Mouse (Mus musculus) heart, embryonic 12.5 days (tissue): ENCODE measurements around the gene Pcyt1b. TPM values are rescaled to one million over a fixed set of nuclear protein-coding genes. Genes with fewer than 3 reads are reported as not detected.

ENCODE experiments used
- ATAC-seq: fragments of 200-750 bp; cut with Nextera tagmentation; 2 replicates; pipeline ENCODE4 v1.8.0; 2017; ENCODE audit warnings: moderate TSS enrichment, moderate library complexity; ENCODE audit not compliant: insufficient number of reproducible peaks, low FRiP score
- H3K27ac ChIP-seq: fragments of 300-500 bp; sonication (generic); 2 replicates; pipeline ENCODE4 v1.5.1; 2016; ENCODE audit warnings: mild to moderate bottlenecking, moderate library complexity; ENCODE audit not compliant: poor library complexity, severe bottlenecking
- H3K27me3 ChIP-seq: fragments of 300-500 bp; sonication (generic); replicated peaks from 2 replicates; pipeline ENCODE4 v1.6.1; 2016; ENCODE audit warnings: mild to moderate bottlenecking, moderate library complexity
- H3K36me3 ChIP-seq: fragments of 300-500 bp; sonication (generic); 2 replicates; pipeline ENCODE4 v1.6.1; 2016; ENCODE audit warnings: mild to moderate bottlenecking, moderate library complexity
- H3K4me1 ChIP-seq: fragments of 300-500 bp; sonication (generic); replicated peaks from 2 replicates; pipeline ENCODE4 v1.6.1; 2016; ENCODE audit warnings: mild to moderate bottlenecking
- H3K4me2 ChIP-seq: fragments of 300-500 bp; sonication (generic); 2 replicates; pipeline ENCODE4 v1.6.1; 2016; ENCODE audit warnings: mild to moderate bottlenecking, moderate library complexity
- H3K4me3 ChIP-seq: fragments of 300-500 bp; sonication (generic); 2 replicates; pipeline ENCODE4 v1.5.1; 2016; ENCODE audit warnings: mild to moderate bottlenecking
- H3K9ac ChIP-seq: fragments of 300-500 bp; sonication (generic); 2 replicates; pipeline ENCODE4 v1.6.1; 2016; ENCODE audit warnings: mild to moderate bottlenecking, moderate library complexity
- H3K9me3 ChIP-seq: fragments of 300-500 bp; sonication (generic); replicated peaks from 2 replicates; pipeline ENCODE4 v1.6.1; 2016; ENCODE audit warnings: mild to moderate bottlenecking, moderate library complexity
- WGBS: fragments of 180-500 bp; shearing (Covaris S2); methylation state at CpG from one replicate; pipeline ENCODE4 v1.1.7; 2016; 5-methylcytosine and 5-hydroxymethylcytosine counted together
- polyA plus RNA-seq: library from polyadenylated mRNA; unstranded; fragments of >200 nt; fragmentation: Nextera tagmentation; extraction: Ambion mirVana; gene quantifications from 2 replicates; pipeline ENCODE4 v1.2.1, GENCODE M21; 2016

The Pcyt1b gene
- 2.6 and 3.0 TPM in 2 replicates for polyA plus RNA-seq

DNA sequence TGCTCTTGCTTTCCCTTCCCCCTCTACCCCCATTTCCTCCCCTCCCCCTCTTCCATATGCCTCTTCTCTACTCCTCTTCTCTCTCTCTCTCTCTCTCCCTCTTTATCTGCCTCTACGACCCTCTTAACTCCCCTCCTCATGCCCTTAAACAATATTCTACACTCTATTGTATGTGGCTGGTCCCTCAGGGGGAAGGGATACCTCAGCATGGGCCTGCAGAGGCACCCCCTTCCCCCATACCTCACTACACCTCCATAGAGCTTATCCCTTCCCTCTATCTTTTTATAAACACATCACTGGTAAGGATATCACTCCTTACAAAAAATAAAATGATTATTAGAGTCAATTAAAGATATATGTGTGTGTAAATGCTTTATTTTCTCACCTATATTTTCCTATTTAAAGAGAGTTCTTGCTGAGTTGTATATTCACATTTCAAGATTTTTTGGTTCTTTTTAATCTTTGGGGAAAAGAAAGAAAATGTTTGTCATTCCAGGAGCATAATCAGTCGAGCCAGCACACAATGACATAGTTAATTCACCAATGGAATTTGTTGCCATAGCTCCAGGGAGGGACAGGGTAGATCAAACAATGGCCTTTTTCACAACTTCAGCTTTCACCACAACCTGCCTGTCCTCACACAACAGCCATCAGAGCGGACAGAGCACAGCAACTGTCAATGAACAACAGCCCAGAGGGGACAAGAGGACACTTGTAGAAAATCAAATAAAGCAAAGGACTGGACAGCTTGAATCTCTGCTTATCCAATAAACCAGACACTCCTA lies at the start of gene Pcyt1b:
TSS of gene Pcyt1b (plus strand) at position 646 of the 785 bp plus-strand sequence.
- 0 out of 2 replicates have a peak, but pooled peaks cover 3% of the 10 kb centered on the region for H3K4me1 ChIP-seq
- no peak within 1 kb of the TSS for H3K27ac ChIP-seq
- no peak within 1 kb of the TSS for H3K4me2 ChIP-seq
- H3K9ac ChIP-seq: no peak within 1 kb of the TSS
- ATAC-seq: no peak
- H3K9me3 ChIP-seq: no peaks in the 10 kb centered on the region
- no peaks in the 10 kb centered on the region for H3K27me3 ChIP-seq
- H3K36me3 ChIP-seq: no peaks in the 10 kb centered on the region
- 14% methylated on average over 3 of the region's 3 CpGs for WGBS
- H3K4me3 ChIP-seq: no peak within 1 kb of the TSS

DNA sequence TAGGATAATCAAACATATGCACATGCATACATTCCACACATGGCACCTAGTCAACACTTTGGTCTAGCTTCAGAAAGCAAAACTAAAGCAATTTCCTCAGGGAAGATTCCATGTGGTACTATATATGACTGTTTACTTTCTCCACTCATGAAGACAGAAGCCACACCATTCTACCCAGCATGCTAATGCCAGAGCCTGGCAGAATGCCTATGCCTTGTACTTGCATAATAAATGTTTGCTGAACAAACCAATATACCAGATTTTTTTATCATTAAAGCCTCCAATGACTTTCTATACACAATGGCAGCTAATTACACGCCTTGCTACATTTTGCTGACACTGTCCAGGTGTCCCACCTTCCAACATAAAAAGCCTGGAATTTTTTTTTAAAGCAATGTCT lies 24.4 kb upstream of the Pcyt1b start:
- H3K4me3 ChIP-seq: no peak overlapping the region
- ATAC-seq: no peak
- no peaks in the 10 kb centered on the region for H3K36me3 ChIP-seq
- no peaks in the 10 kb centered on the region for H3K4me1 ChIP-seq
- 74% methylated on average over 1 of the region's 1 CpGs for WGBS
- no peak overlapping the region for H3K4me2 ChIP-seq
- no peak overlapping the region for H3K9ac ChIP-seq
- no peaks in the 10 kb centered on the region for H3K9me3 ChIP-seq
- no peak overlapping the region for H3K27ac ChIP-seq
- H3K27me3 ChIP-seq: no peaks in the 10 kb centered on the region

DNA sequence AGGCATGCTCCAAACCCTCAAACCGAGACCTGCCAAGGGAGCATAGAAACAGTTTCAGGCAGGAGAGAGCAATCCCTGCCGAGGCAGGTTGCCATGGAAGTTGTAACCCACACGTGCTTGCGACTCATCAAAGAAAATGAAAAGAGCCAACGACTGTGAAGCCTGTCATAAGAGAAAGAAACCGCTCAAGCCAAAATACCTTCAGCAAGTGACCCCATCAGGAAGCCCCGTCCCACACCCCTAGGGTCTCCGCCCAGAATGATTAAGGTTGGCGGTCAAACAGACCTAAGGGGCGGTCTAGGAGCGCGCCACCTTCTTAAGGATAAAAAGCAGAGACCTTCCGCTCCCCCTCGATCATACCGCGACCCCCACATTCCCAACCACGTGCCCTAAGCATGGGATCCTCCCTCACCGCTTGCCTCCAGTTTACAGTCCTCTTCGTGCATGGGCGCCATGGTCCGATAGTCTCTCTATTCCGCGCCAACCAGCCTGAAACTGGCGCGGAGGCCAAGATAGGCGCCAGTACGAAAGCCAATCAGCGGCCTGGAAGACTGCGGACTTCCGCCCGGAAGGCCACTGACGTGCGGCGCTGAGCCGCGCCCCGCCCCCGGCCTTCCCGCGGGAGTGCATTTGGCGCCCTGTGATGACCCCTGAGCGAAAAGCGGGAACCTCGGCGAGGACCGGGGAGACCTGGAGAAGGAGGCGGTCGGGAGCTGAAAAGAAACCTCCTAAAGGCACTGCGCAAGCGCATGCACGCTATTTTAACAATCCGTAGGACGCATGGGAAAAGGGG lies 22.8 kb upstream of the Pcyt1b start, which contains the start of gene Pola1:
TSS of gene Pola1 (minus strand) at position 499 of the 793 bp plus-strand sequence.
- 18% methylated on average over 53 of the region's 53 CpGs for WGBS
- Histone ChIP-seq H3K27ac (peak within 1 kb of the TSS; percentile 32), H3K27me3 (no peaks in the 10 kb centered on the region), H3K9ac (peak within 1 kb of the TSS; percentile 73), H3K4me1 (no peaks in the 10 kb centered on the region), H3K4me3 (peak within 1 kb of the TSS; percentile 72), H3K4me2 (peak within 1 kb of the TSS; percentile 72), H3K36me3 (no peaks in the 10 kb centered on the region), H3K9me3 (no peaks in the 10 kb centered on the region)
- peak; percentile 95 for ATAC-seq

DNA sequence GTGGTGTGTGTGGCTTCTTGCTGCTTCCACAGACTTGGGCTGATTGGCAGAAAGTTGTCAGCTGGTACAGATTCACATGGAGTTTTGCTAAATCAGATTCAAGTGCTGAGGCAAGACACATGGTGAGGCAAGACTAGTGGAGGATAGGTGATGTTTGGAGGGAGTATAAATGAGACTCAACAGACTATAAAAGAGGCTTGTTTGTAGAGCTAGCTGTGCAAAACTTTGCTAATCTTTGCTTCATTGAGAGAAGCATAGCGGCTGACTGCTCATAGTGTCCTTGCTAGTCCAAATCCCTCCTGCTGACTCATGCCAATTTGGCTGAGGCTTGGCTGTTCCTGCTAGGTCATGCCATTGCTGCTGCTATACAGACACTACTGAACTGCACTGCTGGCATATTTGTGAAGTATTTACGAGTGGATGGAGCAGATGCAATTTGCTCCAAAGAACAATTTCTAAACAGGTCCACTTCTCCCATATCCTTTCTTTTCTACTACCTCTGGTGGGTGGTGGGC lies 19.7 kb upstream of the Pcyt1b start:
- no peaks in the 10 kb centered on the region for H3K27me3 ChIP-seq
- no peak overlapping the region for H3K27ac ChIP-seq
- no peak overlapping the region for H3K9ac ChIP-seq
- no peaks in the 10 kb centered on the region for H3K4me1 ChIP-seq
- H3K4me3 ChIP-seq: no peak overlapping the region
- H3K36me3 ChIP-seq: no peaks in the 10 kb centered on the region
- no peaks in the 10 kb centered on the region for H3K9me3 ChIP-seq
- ATAC-seq: no peak
- 75% methylated on average over 2 of the region's 2 CpGs for WGBS
- no peak overlapping the region for H3K4me2 ChIP-seq

DNA sequence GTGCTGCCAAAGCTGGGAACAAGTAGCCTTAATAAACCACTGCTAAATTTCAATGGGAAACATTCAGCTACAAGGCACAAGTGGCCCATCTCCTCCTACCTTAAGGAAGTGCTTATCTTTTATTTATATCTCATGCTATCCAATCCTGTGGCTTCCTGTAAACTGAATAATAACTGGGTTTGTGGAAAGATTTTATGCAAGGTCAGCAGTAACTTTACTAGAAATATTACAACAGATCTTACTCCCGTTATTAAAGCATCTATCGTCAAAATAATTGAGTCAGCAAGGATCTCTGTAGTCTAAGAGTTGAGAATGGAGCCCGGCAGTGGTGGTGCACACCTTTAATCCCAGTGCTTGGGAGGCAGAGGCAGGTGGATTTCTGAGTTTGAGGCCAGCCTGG lies 11.1 kb upstream of the Pcyt1b start:
- no peaks in the 10 kb centered on the region for H3K4me1 ChIP-seq
- H3K9ac ChIP-seq: no peak overlapping the region
- no peak overlapping the region for H3K4me2 ChIP-seq
- H3K27me3 ChIP-seq: no peaks in the 10 kb centered on the region
- ATAC-seq: no peak
- WGBS: 75% methylated on average over 3 of the region's 3 CpGs
- no peak overlapping the region for H3K4me3 ChIP-seq
- no peaks in the 10 kb centered on the region for H3K9me3 ChIP-seq
- H3K27ac ChIP-seq: no peak overlapping the region
- H3K36me3 ChIP-seq: no peaks in the 10 kb centered on the region

DNA sequence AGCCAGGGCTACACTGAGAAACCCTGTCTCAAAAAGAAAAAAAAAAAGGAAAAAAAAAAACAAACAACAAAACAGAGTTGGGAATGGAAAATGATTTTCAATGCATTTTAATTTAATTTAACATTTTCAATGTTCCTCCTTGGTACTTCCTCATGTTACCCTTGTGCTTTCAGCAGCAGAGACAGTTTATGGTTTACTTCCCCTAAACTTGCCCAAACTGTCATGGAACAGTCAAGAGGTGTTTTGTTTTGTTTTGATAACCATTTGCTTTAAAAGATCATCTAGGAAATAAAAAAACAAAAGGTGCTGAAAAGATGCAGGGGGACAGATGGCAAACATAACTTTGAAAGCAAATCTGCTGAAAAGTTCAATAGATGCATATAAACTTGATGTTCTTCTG lies 10.6 kb upstream of the Pcyt1b start:
- ATAC-seq: no peak
- H3K9ac ChIP-seq: no peak overlapping the region
- no peaks in the 10 kb centered on the region for H3K27me3 ChIP-seq
- H3K36me3 ChIP-seq: no peaks in the 10 kb centered on the region
- no peaks in the 10 kb centered on the region for H3K9me3 ChIP-seq
- no peak overlapping the region for H3K4me2 ChIP-seq
- no peak overlapping the region for H3K27ac ChIP-seq
- no peaks in the 10 kb centered on the region for H3K4me1 ChIP-seq
- no peak overlapping the region for H3K4me3 ChIP-seq

DNA sequence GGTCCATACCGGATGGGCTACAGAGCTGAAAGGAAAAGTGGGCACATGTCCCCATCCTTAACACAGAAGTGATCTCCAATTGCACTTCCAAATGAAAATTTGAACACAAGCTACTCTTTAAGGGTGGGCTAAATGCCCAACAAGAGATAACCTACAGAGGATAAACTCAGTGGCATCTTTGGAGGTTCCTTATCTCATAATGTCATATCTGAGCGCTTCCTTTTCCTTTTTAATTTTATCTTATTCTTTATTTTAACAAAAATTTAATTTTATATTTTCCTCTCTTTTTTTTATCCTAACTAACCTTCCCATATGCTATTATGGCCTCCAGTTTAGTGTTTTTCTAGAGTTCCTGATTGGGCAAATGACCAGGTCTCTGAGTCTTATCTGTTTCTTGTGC lies 3.9 kb upstream of the Pcyt1b start:
- Histone ChIP-seq H3K9me3 (no peaks in the 10 kb centered on the region), H3K36me3 (no peaks in the 10 kb centered on the region), H3K9ac (no peak overlapping the region), H3K4me1 (0 out of 2 replicates have a peak, but pooled peaks cover 3% of the 10 kb centered on the region), H3K4me2 (no peak overlapping the region), H3K27me3 (no peaks in the 10 kb centered on the region), H3K27ac (no peak overlapping the region), H3K4me3 (no peak overlapping the region)
- ATAC-seq: no peak
- WGBS: 86% methylated on average over 2 of the region's 2 CpGs

DNA sequence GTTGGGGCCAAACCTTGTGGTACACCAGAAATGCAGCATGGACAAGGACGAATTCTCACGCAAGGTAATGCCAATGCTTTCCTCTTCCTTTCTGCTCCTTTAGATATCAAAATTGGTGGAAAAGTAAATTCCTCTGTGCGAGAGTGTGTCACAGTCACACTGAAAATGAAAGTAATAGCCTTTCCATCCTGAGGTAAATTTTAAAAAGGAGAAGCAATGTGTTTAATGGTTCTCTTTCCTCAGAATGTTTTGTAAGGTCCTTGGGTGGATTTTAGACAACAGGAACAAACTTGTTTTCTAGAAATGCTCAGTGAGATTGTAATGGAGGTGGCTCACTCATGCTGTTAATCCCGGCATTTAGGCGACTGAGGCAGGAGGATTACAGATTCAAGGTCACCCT lies 490 bp downstream of the Pcyt1b start:
- Histone ChIP-seq H3K4me1 (0 out of 2 replicates have a peak, but pooled peaks cover 3% of the 10 kb centered on the region), H3K4me2 (no peak overlapping the region), H3K27me3 (no peaks in the 10 kb centered on the region), H3K27ac (no peak overlapping the region), H3K9me3 (no peaks in the 10 kb centered on the region), H3K4me3 (no peak overlapping the region), H3K36me3 (no peaks in the 10 kb centered on the region), H3K9ac (no peak overlapping the region)
- no peak for ATAC-seq
- WGBS: 72% methylated on average over 5 of the region's 5 CpGs

DNA sequence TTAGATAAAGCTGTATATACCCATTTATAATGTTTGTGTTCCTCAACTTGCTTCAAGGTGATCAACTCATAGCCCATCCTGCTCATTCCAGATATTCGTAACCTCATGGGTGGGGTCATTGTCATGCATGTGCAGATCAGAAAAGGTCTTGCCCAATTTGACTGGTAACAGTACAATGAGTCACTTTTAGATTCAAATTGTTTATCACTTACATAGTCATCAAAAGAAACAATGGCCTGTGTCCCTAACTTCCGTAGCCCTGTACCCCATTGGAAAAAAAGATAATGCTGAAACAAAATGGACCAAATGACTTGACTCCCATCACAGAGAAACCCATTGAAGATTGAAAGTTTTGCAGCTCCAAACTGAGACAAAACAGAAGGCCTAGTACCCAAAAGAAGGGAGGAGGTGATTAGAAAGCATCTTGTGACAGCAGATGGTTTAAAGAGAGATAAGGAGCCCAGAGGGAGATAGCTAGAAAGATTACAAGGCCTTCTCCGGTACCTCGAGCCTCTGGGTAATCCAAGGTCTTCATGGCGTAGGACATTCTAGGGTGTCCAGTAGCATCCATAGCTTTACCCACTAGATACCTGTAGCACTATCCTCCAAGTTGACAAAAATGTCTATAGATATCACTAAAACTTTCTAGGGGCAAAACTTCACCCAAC lies 9.4 kb downstream of the Pcyt1b start:
- Histone ChIP-seq H3K4me1 (no peaks in the 10 kb centered on the region), H3K4me3 (no peak overlapping the region), H3K4me2 (no peak overlapping the region), H3K9ac (no peak overlapping the region), H3K9me3 (no peaks in the 10 kb centered on the region), H3K36me3 (no peaks in the 10 kb centered on the region), H3K27ac (no peak overlapping the region), H3K27me3 (no peaks in the 10 kb centered on the region)
- 70% methylated on average over 5 of the region's 5 CpGs for WGBS
- ATAC-seq: no peak

DNA sequence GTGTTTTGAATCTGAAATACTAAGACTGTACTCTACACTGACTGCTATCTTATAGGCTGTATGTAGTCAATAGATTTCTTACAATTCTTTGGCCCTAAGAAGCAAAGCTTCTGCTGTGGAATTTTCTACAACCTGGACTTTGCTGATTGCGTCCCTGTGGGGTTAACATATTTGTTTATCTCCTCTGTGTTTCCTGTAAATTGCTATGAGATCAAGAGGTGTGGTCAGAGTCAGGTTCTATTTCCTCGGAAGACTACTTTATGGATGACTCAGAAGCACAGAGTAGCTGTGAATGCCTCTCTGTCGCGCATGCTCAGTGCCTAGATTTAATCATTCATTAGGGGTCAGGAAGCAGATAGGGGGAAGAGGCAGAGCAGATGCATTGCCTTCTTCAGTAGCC lies 10.1 kb downstream of the Pcyt1b start:
- Histone ChIP-seq H3K4me2 (no peak overlapping the region), H3K4me3 (no peak overlapping the region), H3K9me3 (no peaks in the 10 kb centered on the region), H3K9ac (no peak overlapping the region), H3K4me1 (no peaks in the 10 kb centered on the region), H3K27ac (no peak overlapping the region), H3K36me3 (no peaks in the 10 kb centered on the region), H3K27me3 (no peaks in the 10 kb centered on the region)
- ATAC-seq: no peak
- 44% methylated on average over 4 of the region's 4 CpGs for WGBS

DNA sequence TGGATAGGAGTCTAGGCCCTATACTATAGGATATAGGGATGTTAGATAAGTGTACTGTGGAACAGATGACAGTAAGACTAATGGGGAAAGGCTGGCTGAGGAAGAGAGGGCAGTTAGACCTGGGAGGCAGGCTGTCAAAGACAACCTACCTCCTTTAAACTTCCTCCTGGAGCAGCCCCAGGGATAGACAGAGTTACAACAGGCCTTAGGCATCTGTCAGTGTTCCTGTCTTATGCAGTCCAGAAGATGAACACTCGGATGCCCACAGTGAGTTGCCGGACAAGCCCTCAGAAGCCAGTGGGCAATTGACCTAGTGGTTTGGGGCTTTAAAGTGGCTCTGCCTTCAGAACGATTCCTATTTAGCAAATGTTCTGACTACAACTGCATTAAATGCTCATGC lies 19.8 kb downstream of the Pcyt1b start:
- no peaks in the 10 kb centered on the region for H3K36me3 ChIP-seq
- no peaks in the 10 kb centered on the region; the same call in 1 of the 2 replicates for H3K27me3 ChIP-seq
- peak; percentile 38; the same call in 1 of the 2 replicates for ATAC-seq
- H3K4me3 ChIP-seq: peak overlapping the region; percentile 48; the same call in 1 of the 2 replicates
- H3K9me3 ChIP-seq: no peaks in the 10 kb centered on the region
- no peaks in the 10 kb centered on the region for H3K4me1 ChIP-seq
- WGBS: 21% methylated on average over 3 of the region's 3 CpGs
- peak overlapping the region; percentile 74 for H3K4me2 ChIP-seq
- H3K27ac ChIP-seq: peak overlapping the region; percentile 66
- H3K9ac ChIP-seq: no peak overlapping the region
